Mouse (Mus musculus) C3H10T1/2 (cell line): ENCODE data around the gene Nos1. TPM values are rescaled to one million over a fixed set of nuclear protein-coding genes. Genes with fewer than 3 reads are reported as not detected.

ENCODE experiments used
- polyA plus RNA-seq, 2 experiments: library from polyadenylated mRNA; unstranded; fragments of >200 nt; fragmentation: generic; extraction: Trizol; gene quantifications; one replicate each; pipeline ENCODE4 v1.2.1; 2012; ENCODE audit warnings: missing spikeins in 2 of 2

The Nos1 gene
- under 1 TPM; 0.02 to 0.11 TPM for polyA plus RNA-seq

DNA sequence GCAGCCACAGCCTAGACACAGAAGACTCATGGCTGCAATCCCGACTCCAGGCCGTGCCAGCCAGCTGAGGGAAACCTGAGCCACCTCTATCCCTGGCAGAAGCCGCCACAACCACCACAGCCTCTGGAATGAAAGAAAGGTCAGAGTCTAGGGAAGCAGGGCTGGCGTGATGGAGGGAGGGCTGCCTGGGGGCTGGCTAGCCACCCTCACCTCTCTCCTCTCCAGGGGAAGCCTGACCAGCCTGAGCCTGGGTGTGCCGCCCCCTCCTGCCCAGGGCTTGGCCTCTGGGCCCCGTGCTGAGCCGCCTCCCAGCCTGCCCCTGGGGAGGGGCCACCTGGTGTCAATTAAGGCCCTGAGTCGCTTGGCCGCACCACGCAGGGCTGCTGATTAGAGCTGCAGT lies at the start of gene Nos1:
Nos1 (plus strand) TSS at position 352 of the 400 bp plus-strand sequence.

GRCm38 (mm10) chr5:117976657-117977500 lies 196.0 kb downstream of the Nos1 start, which contains the start of gene Fbxo21:
Gene Fbxo21 (plus strand): TSS chr5:117976730.

Other genes with a start within 250 kb of the Nos1 start
- gene Fbxo21, start 195.7 kb downstream of the Nos1 start, polyA plus RNA-seq = 10 to 100 TPM in 1 of 2 experiments, 1 to 10 TPM in 1; 5.4 to 20.6 TPM
- gene Tesc, start 246.7 kb downstream of the Nos1 start, polyA plus RNA-seq = under 1 TPM; 0.05 to 0.90 TPM